Mouse (Mus musculus): ENCODE data around the gene Fam193b. TPM values are rescaled to one million over a fixed set of nuclear protein-coding genes. Genes with fewer than 3 reads are reported as not detected.

Gene Fam193b
- polyA plus RNA-seq, 1 experiment from 2014 or later: 40.3 TPM

GRCm38 (mm10) chr13:55523951-55524600, 46.8 kb downstream of the Fam193b start:
- H3K4me2 ChIP-seq: no peak overlapping the region
- no peaks in the 10 kb centered on the region for H3K4me1 ChIP-seq
- H3K27me3 ChIP-seq: no peaks in the 10 kb centered on the region
- H3K9ac ChIP-seq: no peak overlapping the region
- H3K27ac ChIP-seq: no peak overlapping the region
- no peak overlapping the region for H3K4me3 ChIP-seq
- H3K9me3 ChIP-seq: no peaks in the 10 kb centered on the region
- peak; percentile 15; the same call in 1 of the 2 replicates for ATAC-seq (ENCODE audit: borderline replicate concordance, extremely low read depth, low FRiP score, low TSS enrichment)
- 86% methylated on average over 23 of the region's 23 CpGs for WGBS
- H3K36me3 ChIP-seq: peaks cover under 1% of the 10 kb centered on the region; the same call in 1 of the 2 replicates

GRCm38 (mm10) chr13:55523278-55523677, 47.6 kb downstream of the Fam193b start:
- Histone ChIP-seq H3K4me2 (no peak overlapping the region), H3K4me3 (no peak overlapping the region), H3K36me3 (no peaks in the 10 kb centered on the region), H3K27ac (no peak overlapping the region), H3K9me3 (no peaks in the 10 kb centered on the region), H3K4me1 (no peaks in the 10 kb centered on the region), H3K27me3 (no peaks in the 10 kb centered on the region), H3K9ac (no peak overlapping the region)
- peak; percentile 36; the same call in 1 of the 2 replicates for ATAC-seq (ENCODE audit: borderline replicate concordance, extremely low read depth, low FRiP score, low TSS enrichment)
- WGBS: 62% methylated on average over 17 of the region's 17 CpGs

- no peak for ATAC-seq (ENCODE audit: borderline replicate concordance, extremely low read depth, low FRiP score, low TSS enrichment)
- no peak overlapping the region for H3K9ac ChIP-seq
Measured at GRCm38 (mm10) chr13:55522730-55523129, 48.2 kb downstream of the Fam193b start.

GRCm38 (mm10) chr13:55519606-55520005, 51.3 kb downstream of the Fam193b start:
- no peak overlapping the region for H3K4me2 ChIP-seq
- H3K27ac ChIP-seq: no peak overlapping the region
- no peaks in the 10 kb centered on the region for H3K9me3 ChIP-seq
- 61% methylated on average over 4 of the region's 4 CpGs for WGBS
- H3K4me3 ChIP-seq: no peak overlapping the region
- H3K9ac ChIP-seq: no peak overlapping the region
- no peaks in the 10 kb centered on the region for H3K4me1 ChIP-seq
- ATAC-seq (ENCODE audit: borderline replicate concordance, extremely low read depth, low FRiP score, low TSS enrichment): no peak
- H3K36me3 ChIP-seq: no peaks in the 10 kb centered on the region
- 0 out of 2 replicates have a peak, but pooled peaks cover 8% of the 10 kb centered on the region for H3K27me3 ChIP-seq

More at GRCm38 (mm10) chr13:55522730-55523129, 48.2 kb downstream of the Fam193b start:
- H3K4me1 ChIP-seq: no peaks in the 10 kb centered on the region
- H3K36me3 ChIP-seq: no peaks in the 10 kb centered on the region
- H3K4me3 ChIP-seq: no peak overlapping the region
- no peak overlapping the region for H3K4me2 ChIP-seq
- 0 out of 2 replicates have a peak overlapping the region, but pooled peaks have one; percentile 7 for H3K27ac ChIP-seq
- no peaks in the 10 kb centered on the region for H3K9me3 ChIP-seq
- no peaks in the 10 kb centered on the region for H3K27me3 ChIP-seq
- WGBS: 60% methylated on average over 8 of the region's 8 CpGs

GRCm38 (mm10) chr13:55516955-55517354, 54.0 kb downstream of the Fam193b start:
- H3K4me1 ChIP-seq: peaks cover 8% of the 10 kb centered on the region
- no peak overlapping the region for H3K27ac ChIP-seq
- no peak overlapping the region for H3K4me3 ChIP-seq
- 2% methylated on average over 5 of the region's 5 CpGs for WGBS
- no peak overlapping the region for H3K4me2 ChIP-seq
- no peak overlapping the region for H3K9ac ChIP-seq
- H3K27me3 ChIP-seq: peaks cover 13% of the 10 kb centered on the region; the same call in 1 of the 2 replicates
- no peaks in the 10 kb centered on the region for H3K9me3 ChIP-seq
- ATAC-seq (ENCODE audit: borderline replicate concordance, extremely low read depth, low FRiP score, low TSS enrichment): no peak
- no peaks in the 10 kb centered on the region for H3K36me3 ChIP-seq

GRCm38 (mm10) chr13:55513828-55514227, 57.1 kb downstream of the Fam193b start:
- H3K27ac ChIP-seq: no peak overlapping the region
- peak overlapping the region; percentile 73 for H3K4me3 ChIP-seq
- WGBS: 35% methylated on average over 9 of the region's 9 CpGs
- H3K4me1 ChIP-seq: peaks cover 30% of the 10 kb centered on the region
- peaks cover 11% of the 10 kb centered on the region for H3K36me3 ChIP-seq
- ATAC-seq (ENCODE audit: borderline replicate concordance, extremely low read depth, low FRiP score, low TSS enrichment): no peak
- no peaks in the 10 kb centered on the region for H3K9me3 ChIP-seq
- no peak overlapping the region for H3K9ac ChIP-seq
- H3K27me3 ChIP-seq: peaks cover 13% of the 10 kb centered on the region; the same call in 1 of the 2 replicates
- peak overlapping the region; percentile 71 for H3K4me2 ChIP-seq

GRCm38 (mm10) chr13:55513111-55513748, 57.7 kb downstream of the Fam193b start, which contains the start of gene Pdlim7:
Gene Pdlim7, minus strand, starts transcription at chr13:55513676.
- ATAC-seq (ENCODE audit: borderline replicate concordance, extremely low read depth, low FRiP score, low TSS enrichment): peak; percentile 63
- Histone ChIP-seq H3K27me3 (peaks cover 13% of the 10 kb centered on the region; the same call in 1 of the 2 replicates), H3K4me1 (peaks cover 30% of the 10 kb centered on the region), H3K36me3 (peaks cover 17% of the 10 kb centered on the region), H3K27ac (peak within 1 kb of the TSS; percentile 94), H3K4me3 (peak within 1 kb of the TSS; percentile 73), H3K9ac (peak within 1 kb of the TSS; percentile 78), H3K4me2 (peak within 1 kb of the TSS; percentile 71), H3K9me3 (no peaks in the 10 kb centered on the region)
- WGBS: under 1% methylated on average over 55 of the region's 55 CpGs

- H3K9me3 ChIP-seq: no peaks in the 10 kb centered on the region
- under 1% methylated on average over 25 of the region's 25 CpGs for WGBS
Measured at GRCm38 (mm10) chr13:55512379-55513031, 58.4 kb downstream of the Fam193b start.

GRCm38 (mm10) chr13:55511492-55511861, 59.4 kb downstream of the Fam193b start:
- Histone ChIP-seq H3K4me2 (peak overlapping the region; percentile 71), H3K9ac (peak overlapping the region; percentile 18; the same call in 1 of the 2 replicates), H3K36me3 (peaks cover 34% of the 10 kb centered on the region), H3K4me3 (peak overlapping the region; percentile 73), H3K9me3 (no peaks in the 10 kb centered on the region), H3K4me1 (peaks cover 30% of the 10 kb centered on the region), H3K27ac (peak overlapping the region; percentile 94), H3K27me3 (peaks cover 13% of the 10 kb centered on the region; the same call in 1 of the 2 replicates)
- 22% methylated on average over 5 of the region's 5 CpGs for WGBS
- ATAC-seq (ENCODE audit: borderline replicate concordance, extremely low read depth, low FRiP score, low TSS enrichment): peak; percentile 4; the same call in 1 of the 2 replicates

More at GRCm38 (mm10) chr13:55512379-55513031, 58.4 kb downstream of the Fam193b start:
- peaks cover 13% of the 10 kb centered on the region; the same call in 1 of the 2 replicates for H3K27me3 ChIP-seq
- peaks cover 30% of the 10 kb centered on the region for H3K4me1 ChIP-seq
- peak; percentile 61 for ATAC-seq (ENCODE audit: borderline replicate concordance, extremely low read depth, low FRiP score, low TSS enrichment)
- peaks cover 24% of the 10 kb centered on the region for H3K36me3 ChIP-seq
- peak overlapping the region; percentile 94 for H3K27ac ChIP-seq
- H3K9ac ChIP-seq: peak overlapping the region; percentile 78
- peak overlapping the region; percentile 73 for H3K4me3 ChIP-seq
- H3K4me2 ChIP-seq: peak overlapping the region; percentile 71

- peak overlapping the region; percentile 73 for H3K4me3 ChIP-seq
- peak; percentile 86 for ATAC-seq (ENCODE audit: borderline replicate concordance, extremely low read depth, low FRiP score, low TSS enrichment)
- peak overlapping the region; percentile 71 for H3K4me2 ChIP-seq
- H3K36me3 ChIP-seq: peaks cover 40% of the 10 kb centered on the region
- peak overlapping the region; percentile 94 for H3K27ac ChIP-seq
- H3K9ac ChIP-seq: peak overlapping the region; percentile 18; the same call in 1 of the 2 replicates
- WGBS: 1% methylated on average over 6 of the region's 6 CpGs
- peaks cover 13% of the 10 kb centered on the region; the same call in 1 of the 2 replicates for H3K27me3 ChIP-seq
- peaks cover 30% of the 10 kb centered on the region for H3K4me1 ChIP-seq
- H3K9me3 ChIP-seq: no peaks in the 10 kb centered on the region
Measured at GRCm38 (mm10) chr13:55510668-55511491, 60.0 kb downstream of the Fam193b start.

- Histone ChIP-seq H3K36me3 (peaks cover 46% of the 10 kb centered on the region), H3K9ac (no peak overlapping the region), H3K27me3 (peaks cover 12% of the 10 kb centered on the region; the same call in 1 of the 2 replicates), H3K4me2 (peak overlapping the region; percentile 71), H3K9me3 (no peaks in the 10 kb centered on the region), H3K4me1 (peaks cover 30% of the 10 kb centered on the region), H3K27ac (peak overlapping the region; percentile 94), H3K4me3 (no peak overlapping the region; the same call in 1 of the 2 replicates)
- WGBS: 28% methylated on average over 3 of the region's 3 CpGs
- peak; percentile 3; the same call in 1 of the 2 replicates for ATAC-seq (ENCODE audit: borderline replicate concordance, extremely low read depth, low FRiP score, low TSS enrichment)
Measured at GRCm38 (mm10) chr13:55510332-55510667, 60.6 kb downstream of the Fam193b start.
